Mouse (Mus musculus): ENCODE measurements around the gene Taok3. TPM values are rescaled to one million over a fixed set of nuclear protein-coding genes. Genes with fewer than 3 reads are reported as not detected.

The Taok3 gene
- polyA plus RNA-seq, 1 experiment from 2014 or later = 32.1 TPM

DNA sequence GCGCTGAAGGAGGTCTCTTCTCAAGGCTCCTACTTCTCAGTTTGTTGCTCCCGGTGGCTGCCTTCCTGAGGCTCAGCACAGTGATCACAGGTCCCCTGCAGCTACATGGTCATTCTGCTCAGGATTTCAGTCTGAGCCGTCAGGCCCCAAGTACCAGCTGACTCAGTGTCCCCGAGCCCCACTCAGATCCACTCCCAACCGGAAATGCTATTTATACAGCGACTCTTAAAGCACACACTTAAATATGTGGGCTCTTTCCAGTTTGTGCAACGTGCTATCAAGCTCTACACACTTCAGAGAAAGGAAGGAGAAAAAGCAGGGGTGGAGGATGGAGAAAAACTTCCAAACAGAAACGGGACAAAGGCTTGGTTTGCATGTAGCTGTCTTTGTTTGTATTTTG, 56.0 kb downstream of the Taok3 start:
- Histone ChIP-seq H3K4me2 (ENCODE audit: low read length) (no peak overlapping the region), H3K36me3 (ENCODE audit: control insufficient read depth, insufficient read depth, low read length) (no peaks in the 10 kb centered on the region), H3K9me3 (replicated peaks; ENCODE audit: control insufficient read depth, low read length) (no peaks in the 10 kb centered on the region), H3K4me1 (ENCODE audit: control insufficient read depth, insufficient read depth, low read length) (peaks cover 4% of the 10 kb centered on the region; the same call in 1 of the 2 replicates), H3K27me3 (replicated peaks; ENCODE audit: control insufficient read depth, insufficient read depth, low read length) (no peaks in the 10 kb centered on the region), H3K4me3 (ENCODE audit: low read depth, low read length) (no peak overlapping the region), H3K9ac (ENCODE audit: low read length) (no peak overlapping the region), H3K27ac (ENCODE audit: low read depth, low read length) (no peak overlapping the region)
- 77% methylated on average over 8 of the region's 8 CpGs for WGBS
- ATAC-seq (no peak), DNase-seq (ENCODE audit: low spot score) (no peak)

DNA sequence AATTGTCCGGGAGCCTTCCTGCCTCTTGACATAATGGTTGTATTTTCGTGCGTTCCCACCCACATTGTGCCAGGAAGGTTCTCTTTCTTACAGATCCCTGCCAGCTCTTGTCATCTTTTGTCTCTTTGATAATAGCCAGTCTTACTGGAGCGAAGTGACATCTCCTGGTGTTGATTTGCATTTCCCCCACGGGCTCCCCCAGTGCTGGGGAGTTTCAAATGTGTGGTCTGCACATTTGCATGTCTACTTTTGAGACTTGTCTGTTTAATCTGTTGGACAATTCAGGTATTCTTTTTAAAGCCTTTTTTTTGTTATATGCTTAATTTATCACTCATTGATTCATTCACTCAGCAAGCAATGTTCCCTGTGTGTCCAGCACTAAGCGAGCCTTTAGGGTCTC, 58.1 kb downstream of the Taok3 start:
- DNase-seq (ENCODE audit: low spot score) (no peak), ATAC-seq (no peak)
- no peaks in the 10 kb centered on the region for H3K9me3 ChIP-seq (replicated peaks; ENCODE audit: control insufficient read depth, low read length)
- H3K4me1 ChIP-seq (ENCODE audit: control insufficient read depth, insufficient read depth, low read length) = peaks cover 4% of the 10 kb centered on the region; the same call in 1 of the 2 replicates
- H3K9ac ChIP-seq (ENCODE audit: low read length) = no peak overlapping the region
- H3K27me3 ChIP-seq (replicated peaks; ENCODE audit: control insufficient read depth, insufficient read depth, low read length) = no peaks in the 10 kb centered on the region
- H3K4me2 ChIP-seq (ENCODE audit: low read length) = no peak overlapping the region
- H3K4me3 ChIP-seq (ENCODE audit: low read depth, low read length) = no peak overlapping the region
- no peak overlapping the region for H3K27ac ChIP-seq (ENCODE audit: low read depth, low read length)
- WGBS = 16% methylated on average over 6 of the region's 6 CpGs
- no peaks in the 10 kb centered on the region for H3K36me3 ChIP-seq (ENCODE audit: control insufficient read depth, insufficient read depth, low read length)

DNA sequence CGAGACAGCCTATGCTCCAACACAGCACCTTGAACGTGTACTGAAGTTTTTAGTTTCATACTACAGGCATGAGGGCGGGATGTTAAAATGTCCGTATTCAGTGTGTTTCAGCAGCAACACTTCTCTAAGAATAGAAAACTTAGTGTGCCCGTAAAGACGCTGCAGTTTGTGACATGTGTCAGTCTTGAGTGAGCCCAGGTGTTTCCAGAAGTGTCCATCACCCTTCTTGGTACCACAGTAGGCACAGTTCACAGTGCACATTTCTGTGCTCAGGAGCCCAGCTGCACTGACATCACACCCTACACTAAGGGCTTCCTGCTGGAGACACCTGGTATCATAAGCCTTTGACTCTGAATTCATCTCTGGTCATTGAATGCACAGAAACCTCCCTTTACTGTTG, 58.6 kb downstream of the Taok3 start:
- no peaks in the 10 kb centered on the region for H3K9me3 ChIP-seq (replicated peaks; ENCODE audit: control insufficient read depth, low read length)
- ATAC-seq = no peak
- no peak overlapping the region for H3K4me2 ChIP-seq (ENCODE audit: low read length)
- H3K4me1 ChIP-seq (ENCODE audit: control insufficient read depth, insufficient read depth, low read length) = peaks cover 4% of the 10 kb centered on the region; the same call in 1 of the 2 replicates
- no peak overlapping the region for H3K4me3 ChIP-seq (ENCODE audit: low read depth, low read length)
- DNase-seq (ENCODE audit: low spot score) = no peak
- no peak overlapping the region for H3K27ac ChIP-seq (ENCODE audit: low read depth, low read length)
- no peaks in the 10 kb centered on the region for H3K36me3 ChIP-seq (ENCODE audit: control insufficient read depth, insufficient read depth, low read length)
- no peaks in the 10 kb centered on the region for H3K27me3 ChIP-seq (replicated peaks; ENCODE audit: control insufficient read depth, insufficient read depth, low read length)
- no peak overlapping the region for H3K9ac ChIP-seq (ENCODE audit: low read length)
- WGBS = 57% methylated on average over 6 of the region's 6 CpGs

DNA sequence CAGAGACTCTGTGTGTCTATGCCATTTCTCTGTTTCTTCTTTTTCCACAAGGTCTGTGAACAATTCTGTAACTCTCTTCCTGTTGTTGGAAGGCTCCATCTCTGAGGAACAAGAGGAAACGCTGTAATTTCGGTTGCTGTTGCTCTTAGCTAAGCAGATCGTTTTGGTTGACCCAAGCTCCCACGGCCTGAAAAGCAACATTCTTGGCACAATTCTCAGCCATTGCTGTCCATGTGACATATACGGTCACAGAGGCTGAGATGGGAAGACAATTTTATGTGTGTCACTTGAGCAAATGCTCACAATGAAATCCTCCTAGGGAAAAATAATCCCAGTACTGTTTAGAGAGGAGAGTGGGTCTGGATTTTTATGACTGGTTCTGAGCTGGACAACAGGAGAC, 62.0 kb downstream of the Taok3 start:
- Histone ChIP-seq H3K4me3 (ENCODE audit: low read depth, low read length) (no peak overlapping the region), H3K27ac (ENCODE audit: low read depth, low read length) (no peak overlapping the region), H3K36me3 (ENCODE audit: control insufficient read depth, insufficient read depth, low read length) (no peaks in the 10 kb centered on the region), H3K9me3 (replicated peaks; ENCODE audit: control insufficient read depth, low read length) (no peaks in the 10 kb centered on the region), H3K9ac (ENCODE audit: low read length) (no peak overlapping the region), H3K4me1 (ENCODE audit: control insufficient read depth, insufficient read depth, low read length) (peaks cover 4% of the 10 kb centered on the region; the same call in 1 of the 2 replicates), H3K4me2 (ENCODE audit: low read length) (no peak overlapping the region), H3K27me3 (replicated peaks; ENCODE audit: control insufficient read depth, insufficient read depth, low read length) (no peaks in the 10 kb centered on the region)
- DNase-seq (ENCODE audit: low spot score) (no peak), ATAC-seq (no peak)
- WGBS = 88% methylated on average over 5 of the region's 5 CpGs

DNA sequence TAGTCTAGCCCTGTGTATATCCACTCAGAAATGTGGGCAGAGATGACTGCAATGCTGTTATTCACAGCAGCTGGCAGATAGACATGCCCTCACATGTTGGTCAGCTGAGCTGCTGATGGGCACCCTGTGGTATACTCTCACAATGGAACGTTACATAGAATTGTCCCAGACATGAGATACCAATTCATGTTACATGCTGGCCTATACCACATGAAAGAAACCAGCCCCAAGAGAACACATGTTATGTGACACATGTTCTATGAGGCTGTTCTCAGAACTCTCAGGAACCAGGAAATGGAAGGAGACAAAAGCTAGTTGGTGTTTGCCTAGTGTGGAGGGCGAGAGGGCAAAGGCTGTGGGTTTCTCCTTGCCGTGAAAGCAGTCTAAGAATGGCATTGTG, 62.5 kb downstream of the Taok3 start:
- WGBS = 87% methylated on average over 3 of the region's 3 CpGs
- H3K4me3 ChIP-seq (ENCODE audit: low read depth, low read length) = no peak overlapping the region
- no peaks in the 10 kb centered on the region for H3K27me3 ChIP-seq (replicated peaks; ENCODE audit: control insufficient read depth, insufficient read depth, low read length)
- H3K9me3 ChIP-seq (replicated peaks; ENCODE audit: control insufficient read depth, low read length) = no peaks in the 10 kb centered on the region
- H3K9ac ChIP-seq (ENCODE audit: low read length) = no peak overlapping the region
- H3K36me3 ChIP-seq (ENCODE audit: control insufficient read depth, insufficient read depth, low read length) = no peaks in the 10 kb centered on the region
- no peak for ATAC-seq
- H3K27ac ChIP-seq (ENCODE audit: low read depth, low read length) = no peak overlapping the region
- H3K4me1 ChIP-seq (ENCODE audit: control insufficient read depth, insufficient read depth, low read length) = peaks cover 4% of the 10 kb centered on the region; the same call in 1 of the 2 replicates
- H3K4me2 ChIP-seq (ENCODE audit: low read length) = no peak overlapping the region
- DNase-seq (ENCODE audit: low spot score) = no peak

DNA sequence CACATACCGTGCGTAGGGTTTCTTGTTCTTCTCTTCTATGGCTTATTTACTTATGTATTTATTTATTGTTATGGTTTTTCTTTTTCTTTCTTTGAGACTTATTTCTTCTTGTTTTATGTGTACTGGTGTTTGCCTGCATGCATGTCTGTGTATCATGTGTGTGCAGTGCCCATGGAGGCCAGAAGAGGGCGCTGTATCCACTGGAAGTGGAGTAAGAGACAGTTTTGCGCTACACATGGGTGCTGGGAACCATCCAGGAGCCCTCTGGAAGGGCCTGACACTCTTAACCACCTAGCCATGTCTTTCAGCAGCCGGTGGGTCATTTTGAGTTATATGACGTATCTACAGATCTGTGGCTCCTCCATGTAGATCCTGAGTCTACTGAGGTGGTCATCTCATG, 64.9 kb downstream of the Taok3 start:
- no peak for DNase-seq (ENCODE audit: low spot score)
- Histone ChIP-seq H3K36me3 (ENCODE audit: control insufficient read depth, insufficient read depth, low read length) (no peaks in the 10 kb centered on the region), H3K9ac (ENCODE audit: low read length) (no peak overlapping the region), H3K27me3 (replicated peaks; ENCODE audit: control insufficient read depth, insufficient read depth, low read length) (no peaks in the 10 kb centered on the region), H3K4me3 (ENCODE audit: low read depth, low read length) (no peak overlapping the region), H3K4me1 (ENCODE audit: control insufficient read depth, insufficient read depth, low read length) (no peaks in the 10 kb centered on the region), H3K9me3 (replicated peaks; ENCODE audit: control insufficient read depth, low read length) (no peaks in the 10 kb centered on the region), H3K4me2 (ENCODE audit: low read length) (no peak overlapping the region), H3K27ac (ENCODE audit: low read depth, low read length) (no peak overlapping the region)
- 84% methylated on average over 6 of the region's 6 CpGs for WGBS
- ATAC-seq = no peak

DNA sequence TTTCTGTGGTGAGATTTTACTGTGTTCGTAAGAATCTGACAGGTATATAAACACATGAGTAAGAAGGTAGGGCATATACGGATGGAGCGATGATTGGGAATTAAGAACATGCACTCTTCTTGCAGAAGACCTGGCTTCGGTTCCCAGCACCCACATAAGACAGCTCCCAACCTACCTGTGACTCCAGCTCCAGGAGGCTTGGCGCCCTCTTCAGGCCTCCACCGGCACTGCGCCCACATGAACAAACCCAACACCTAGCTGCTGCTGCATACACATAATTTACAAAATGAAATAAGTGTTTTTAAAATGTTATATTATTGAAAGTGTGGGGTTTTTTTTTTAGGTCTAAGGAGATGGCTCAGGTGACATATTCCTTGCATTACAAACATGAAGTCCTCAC, 65.7 kb downstream of the Taok3 start:
- 94% methylated on average over 7 of the region's 7 CpGs for WGBS
- H3K4me1 ChIP-seq (ENCODE audit: control insufficient read depth, insufficient read depth, low read length) = no peaks in the 10 kb centered on the region
- no peaks in the 10 kb centered on the region for H3K27me3 ChIP-seq (replicated peaks; ENCODE audit: control insufficient read depth, insufficient read depth, low read length)
- H3K9me3 ChIP-seq (replicated peaks; ENCODE audit: control insufficient read depth, low read length) = no peaks in the 10 kb centered on the region
- ATAC-seq (no peak), DNase-seq (ENCODE audit: low spot score) (no peak)
- no peak overlapping the region for H3K9ac ChIP-seq (ENCODE audit: low read length)
- no peaks in the 10 kb centered on the region for H3K36me3 ChIP-seq (ENCODE audit: control insufficient read depth, insufficient read depth, low read length)
- H3K27ac ChIP-seq (ENCODE audit: low read depth, low read length) = no peak overlapping the region
- no peak overlapping the region for H3K4me2 ChIP-seq (ENCODE audit: low read length)
- H3K4me3 ChIP-seq (ENCODE audit: low read depth, low read length) = no peak overlapping the region

DNA sequence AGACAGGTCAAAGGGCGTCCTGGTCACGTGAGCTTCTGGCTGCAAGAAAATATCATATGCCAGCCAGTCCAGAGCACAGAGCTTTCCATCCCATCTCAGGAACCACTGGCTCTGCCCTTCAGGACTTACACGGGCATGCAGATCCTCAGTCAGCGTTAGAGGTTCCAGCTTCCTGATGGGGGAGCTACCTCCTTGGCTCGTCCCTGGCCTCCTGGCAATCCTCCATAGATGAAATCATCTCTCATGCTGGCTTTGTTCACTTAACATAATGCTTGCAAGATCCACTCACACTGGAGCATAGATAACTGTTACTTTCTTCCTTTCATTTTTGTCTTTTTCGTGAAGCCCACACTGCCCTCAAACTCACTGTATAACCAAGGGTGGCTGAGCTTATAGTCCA, 72.1 kb downstream of the Taok3 start:
- ATAC-seq = no peak
- Histone ChIP-seq H3K36me3 (ENCODE audit: control insufficient read depth, insufficient read depth, low read length) (no peaks in the 10 kb centered on the region), H3K9ac (ENCODE audit: low read length) (no peak overlapping the region), H3K9me3 (replicated peaks; ENCODE audit: control insufficient read depth, low read length) (no peaks in the 10 kb centered on the region), H3K27ac (ENCODE audit: low read depth, low read length) (no peak overlapping the region), H3K4me1 (ENCODE audit: control insufficient read depth, insufficient read depth, low read length) (no peaks in the 10 kb centered on the region), H3K4me2 (ENCODE audit: low read length) (no peak overlapping the region), H3K4me3 (ENCODE audit: low read depth, low read length) (no peak overlapping the region), H3K27me3 (replicated peaks; ENCODE audit: control insufficient read depth, insufficient read depth, low read length) (no peaks in the 10 kb centered on the region)
- DNase-seq (ENCODE audit: low spot score) = no peak
- 78% methylated on average over 6 of the region's 6 CpGs for WGBS

DNA sequence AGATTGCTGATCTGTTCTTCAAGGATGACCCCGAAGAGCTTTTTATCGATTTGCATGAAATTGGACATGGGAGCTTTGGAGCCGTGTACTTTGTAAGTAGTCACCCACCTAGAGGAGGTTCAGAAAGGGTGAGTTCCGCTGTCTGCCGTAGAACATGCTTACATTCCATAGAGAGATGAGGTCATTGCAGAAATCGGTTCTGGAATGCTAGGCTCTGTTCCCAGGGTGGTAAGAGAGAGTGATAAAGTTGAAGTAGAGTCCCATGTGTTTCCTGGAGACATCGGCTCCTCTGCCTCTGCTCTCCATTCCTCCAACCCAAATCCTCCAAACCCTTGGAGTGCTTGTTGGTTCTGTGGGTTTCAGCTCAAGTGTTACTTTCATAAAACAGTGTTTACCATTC, 73.8 kb downstream of the Taok3 start:
- Histone ChIP-seq H3K4me2 (ENCODE audit: low read length) (no peak overlapping the region), H3K4me3 (ENCODE audit: low read depth, low read length) (no peak overlapping the region), H3K27me3 (replicated peaks; ENCODE audit: control insufficient read depth, insufficient read depth, low read length) (no peaks in the 10 kb centered on the region), H3K9ac (ENCODE audit: low read length) (no peak overlapping the region), H3K27ac (ENCODE audit: low read depth, low read length) (no peak overlapping the region), H3K36me3 (ENCODE audit: control insufficient read depth, insufficient read depth, low read length) (no peaks in the 10 kb centered on the region), H3K9me3 (replicated peaks; ENCODE audit: control insufficient read depth, low read length) (no peaks in the 10 kb centered on the region), H3K4me1 (ENCODE audit: control insufficient read depth, insufficient read depth, low read length) (no peaks in the 10 kb centered on the region)
- DNase-seq (ENCODE audit: low spot score) (no peak), ATAC-seq (no peak)
- 93% methylated on average over 7 of the region's 7 CpGs for WGBS

Data from forebrain, embryonic 14.5 days (tissue).